Mouse (Mus musculus) gastrocnemius, postnatal 10 days (tissue): ENCODE data around the gene Tle6. TPM values are rescaled to one million over a fixed set of nuclear protein-coding genes. Genes with fewer than 3 reads are reported as not detected.

Experiments used
- DNase-seq: peaks from one replicate; pipeline ENCODE4 v3.0.0; 2021; ENCODE audit warnings: mixed read lengths
- total RNA-seq, 2 experiments: library from RNA; stranded (reverse); gene quantifications; 2 replicates each; pipeline ENCODE4 v1.2.3; 2021

Tle6 gene
- total RNA-seq, 2 experiments from 2014 or later = 2.2 to 3.1 TPM

DNA sequence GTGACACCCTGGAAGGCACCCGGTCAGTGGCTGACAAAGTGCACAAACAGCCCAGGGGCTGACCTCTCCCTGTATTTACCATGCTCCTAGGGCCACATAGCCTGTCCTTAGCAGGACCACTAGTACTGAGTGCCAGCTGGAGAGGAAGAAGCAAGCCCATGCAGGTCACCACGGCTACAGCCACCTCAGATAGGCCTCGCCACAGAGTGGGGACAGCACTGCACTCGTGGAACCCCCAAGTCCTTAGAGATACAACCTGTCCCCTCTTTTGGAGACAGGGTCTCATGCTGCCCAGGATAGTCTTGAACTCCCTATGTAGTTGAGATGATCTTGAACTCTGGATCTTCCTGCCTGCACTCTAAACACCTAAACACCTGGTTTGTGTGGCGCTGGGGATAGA, 59.5 kb downstream of the Tle6 start:
- no peak for DNase-seq

Other genes starting within 250 kb of the Tle6 start
- gene Mfsd12, start 243.6 kb downstream of the Tle6 start, total RNA-seq = 1 to 10 TPM; 4.5 to 7.5 TPM
- gene 4930404N11Rik, start 235.3 kb downstream of the Tle6 start, total RNA-seq = 1 to 10 TPM in 1 of 2 experiments, under 1 TPM in 1; 0.85 to 1.4 TPM
- gene Fzr1, start 222.6 kb downstream of the Tle6 start, total RNA-seq = 10 to 100 TPM; 17.6 to 24.1 TPM
- 10 to 100 TPM; 40.3 to 46.7 TPM for gene Dohh, start 216.6 kb downstream of the Tle6 start, total RNA-seq
- under 1 TPM; 0.40 to 0.45 TPM for gene Gm48551, start 216.6 kb downstream of the Tle6 start, total RNA-seq
- gene Gm48552, start 212.1 kb downstream of the Tle6 start, total RNA-seq = 1 to 10 TPM in 1 of 2 experiments, under 1 TPM in 1; 0.33 to 2.0 TPM
- under 1 TPM in 1 of 2 experiments, not detected in 1; 0.65 TPM for gene Smim24, start 208.0 kb downstream of the Tle6 start, total RNA-seq
- gene Nfic, start 145.4 kb downstream of the Tle6 start, total RNA-seq = 100 to 1,000 TPM; 329 to 332 TPM
- gene Celf5, start 118.4 kb downstream of the Tle6 start, total RNA-seq = under 1 TPM; 0.38 to 0.99 TPM
- 10 to 100 TPM; 45.9 to 48.2 TPM for gene Ncln, start 104.7 kb downstream of the Tle6 start, total RNA-seq
- gene S1pr4, start 100.9 kb downstream of the Tle6 start, total RNA-seq = under 1 TPM; 0.56 to 0.61 TPM
- under 1 TPM; 0.47 to 0.77 TPM for gene Gna15, start 76.8 kb downstream of the Tle6 start, total RNA-seq
- 10 to 100 TPM; 40.6 to 44.8 TPM for gene Gna11, start 55.9 kb downstream of the Tle6 start, total RNA-seq
- 100 to 1,000 TPM; 614 to 667 TPM for gene Aes, start 41.6 kb downstream of the Tle6 start, total RNA-seq
- gene Tle2, start 26.5 kb downstream of the Tle6 start, total RNA-seq = 1 to 10 TPM; 4.4 to 9.4 TPM
- 1 to 10 TPM; 1.6 to 1.8 TPM for gene BC025920, start 5.2 kb upstream of the Tle6 start, total RNA-seq
- gene Sirt6, start 26.7 kb upstream of the Tle6 start, total RNA-seq = 1 to 10 TPM; 7.3 to 9.7 TPM
- gene Ankrd24, start 27.5 kb upstream of the Tle6 start, total RNA-seq = 10 to 100 TPM; 13.0 to 18.4 TPM
- 1 to 10 TPM; 1.7 to 2.2 TPM for gene Gm10778, start 48.0 kb upstream of the Tle6 start, total RNA-seq
- gene Zfp433, start 103.8 kb upstream of the Tle6 start, total RNA-seq = 1 to 10 TPM; 5.0 to 7.7 TPM
- gene Gm3055, start 170.1 kb upstream of the Tle6 start, total RNA-seq = 1 to 10 TPM; 2.3 to 3.1 TPM
- 1 to 10 TPM in 1 of 2 experiments, under 1 TPM in 1; 0.94 to 1.1 TPM for gene Gm4767, start 211.1 kb upstream of the Tle6 start, total RNA-seq